Mouse (Mus musculus) right cerebral cortex, adult 2 months (tissue): ENCODE data around the gene Dnah1.

ENCODE experiments used
- DNase-seq, 2 experiments: peaks; one replicate each; pipeline ENCODE4 v3.0.0; 2021 to 2022; ENCODE audit warnings: low spot score in 2 of 2

The Dnah1 gene

GRCm38 (mm10) chr14:31323849-31324792 is at the start of gene Dnah1:
TSS of gene Dnah1 (minus strand) at chr14:31323896.
- DNase-seq, result peak in 1 of 2 experiments; percentile 20

GRCm38 (mm10) chr14:31369377-31369776 is 45.7 kb upstream of the Dnah1 start:
- no peak for DNase-seq

GRCm38 (mm10) chr14:31367951-31368350 is 44.3 kb upstream of the Dnah1 start:
- no peak for DNase-seq

GRCm38 (mm10) chr14:31365350-31365749 is 41.7 kb upstream of the Dnah1 start:
- peak; percentile 66 to 83 for DNase-seq

- no peak for DNase-seq
Observed at GRCm38 (mm10) chr14:31364589-31364988, 40.9 kb upstream of the Dnah1 start.

GRCm38 (mm10) chr14:31362236-31362635 is 38.5 kb upstream of the Dnah1 start:
- no peak for DNase-seq

- DNase-seq, result no peak
Observed at GRCm38 (mm10) chr14:31345367-31345766, 21.7 kb upstream of the Dnah1 start.

- DNase-seq, result no peak
Observed at GRCm38 (mm10) chr14:31343241-31343640, 19.5 kb upstream of the Dnah1 start.

GRCm38 (mm10) chr14:31337947-31338346 is 14.3 kb upstream of the Dnah1 start:
- no peak for DNase-seq

GRCm38 (mm10) chr14:31337406-31337805 is 13.7 kb upstream of the Dnah1 start:
- no peak for DNase-seq

- peak; percentile 95 to 97 for DNase-seq
Observed at GRCm38 (mm10) chr14:31336369-31337155, 12.9 kb upstream of the Dnah1 start, which contains the start of gene Capn7. TSS of gene Capn7 (plus strand) at chr14:31336638.

GRCm38 (mm10) chr14:31335765-31336164 is 12.1 kb upstream of the Dnah1 start:
- DNase-seq, result no peak

- no peak for DNase-seq
Observed at GRCm38 (mm10) chr14:31330957-31331356, 7.3 kb upstream of the Dnah1 start.

- DNase-seq, result no peak
Observed at GRCm38 (mm10) chr14:31329741-31330140, 6.0 kb upstream of the Dnah1 start.

- no peak for DNase-seq
Observed at GRCm38 (mm10) chr14:31327681-31328080, 4.0 kb upstream of the Dnah1 start.

GRCm38 (mm10) chr14:31327196-31327595 is 3.5 kb upstream of the Dnah1 start:
- no peak for DNase-seq

GRCm38 (mm10) chr14:31326770-31327169 is 3.1 kb upstream of the Dnah1 start:
- DNase-seq, result no peak

GRCm38 (mm10) chr14:31325551-31325950 is 1.9 kb upstream of the Dnah1 start:
- DNase-seq, result no peak

- DNase-seq, result no peak
Observed at GRCm38 (mm10) chr14:31324851-31325250, 1.2 kb upstream of the Dnah1 start.

GRCm38 (mm10) chr14:31323189-31323588 is 507 bp downstream of the Dnah1 start:
- DNase-seq, result no peak

- DNase-seq, result no peak
Observed at GRCm38 (mm10) chr14:31322191-31322590, 1.5 kb downstream of the Dnah1 start.

GRCm38 (mm10) chr14:31321181-31321580 is 2.5 kb downstream of the Dnah1 start:
- DNase-seq, result no peak

- no peak for DNase-seq
Observed at GRCm38 (mm10) chr14:31319546-31319945, 4.2 kb downstream of the Dnah1 start.
